Mouse (Mus musculus): ENCODE measurements at regions not wholly inside any gene's neighbourhood (a gene's known extent, or its start where the extent isn't known, plus 50 kb on each side); places are given as distances from the start of the nearest gene placed in this dataset.
A peak's percentile ranks its signal among the peaks of the same experiment; 100 is the strongest.

DNA sequence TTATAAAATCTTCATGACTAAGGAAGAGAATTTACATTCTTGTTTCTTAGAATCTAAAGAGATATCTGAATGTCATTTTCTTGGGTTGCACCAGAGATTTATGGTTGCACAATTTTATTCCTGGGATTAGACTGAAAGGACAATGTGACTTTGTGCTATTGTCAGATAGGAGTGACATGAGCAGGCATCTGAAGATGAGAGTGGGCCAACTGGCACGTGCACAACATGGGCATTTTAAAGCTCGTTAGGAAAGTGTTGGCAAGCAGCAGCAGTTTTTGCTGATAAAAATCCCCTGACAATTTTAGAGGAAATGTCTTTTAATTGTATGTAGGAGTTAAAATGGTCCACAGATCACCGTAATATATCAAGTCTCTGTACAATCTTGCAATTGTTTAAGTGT is 178.9 kb upstream of the Tecrl start:
- H3K27ac ChIP-seq: no peak overlapping the region
- H3K4me3 ChIP-seq: no peak overlapping the region
- TF ChIP-seq CTCF (conservative IDR thresholded peaks at IDR 0.05): no peak
- DNase-seq (ENCODE audit: low spot score in 2 of 2): no peak

- Histone ChIP-seq H3K4me3 (no peak overlapping the region), H3K27ac (no peak overlapping the region)
- TF ChIP-seq CTCF (conservative IDR thresholded peaks at IDR 0.05): peak; percentile 82
- no peak for DNase-seq (ENCODE audit: low spot score in 2 of 2)
Observed at GRCm38 (mm10) chr5:83518661-83519060, 163.7 kb upstream of the Tecrl start.

DNA sequence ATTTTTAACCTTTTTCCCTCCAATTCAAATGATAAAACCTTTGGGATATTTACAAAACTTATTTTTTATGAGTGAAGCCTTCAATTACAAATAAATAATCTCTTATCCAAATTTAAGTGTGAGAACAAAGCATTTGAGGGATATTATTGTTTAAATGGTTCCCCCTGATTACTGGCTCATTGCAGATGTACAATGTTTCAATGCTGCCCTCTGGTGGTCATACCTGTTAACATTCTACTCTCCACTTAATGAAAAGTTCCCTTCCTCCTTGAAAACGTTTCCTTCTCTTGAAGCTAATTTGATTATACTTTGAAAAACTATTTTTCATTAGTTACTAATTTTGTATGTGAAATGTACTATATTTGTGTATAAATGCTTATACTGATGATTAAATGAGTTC is 129.1 kb upstream of the Tecrl start:
- peak; percentile 3 to 66 for DNase-seq (ENCODE audit: low spot score in 2 of 2)
- no peak overlapping the region for H3K4me3 ChIP-seq
- TF ChIP-seq CTCF (conservative IDR thresholded peaks at IDR 0.05): peak; percentile 90
- no peak overlapping the region for H3K27ac ChIP-seq

GRCm38 (mm10) chr5:83440259-83440658 is 85.3 kb upstream of the Tecrl start:
- H3K27ac ChIP-seq: no peak overlapping the region
- no peak overlapping the region for H3K4me3 ChIP-seq
- TF ChIP-seq CTCF (conservative IDR thresholded peaks at IDR 0.05): peak; percentile 98
- DNase-seq (ENCODE audit: low spot score in 2 of 2): peak in 1 of 2 experiments; percentile 64

DNA sequence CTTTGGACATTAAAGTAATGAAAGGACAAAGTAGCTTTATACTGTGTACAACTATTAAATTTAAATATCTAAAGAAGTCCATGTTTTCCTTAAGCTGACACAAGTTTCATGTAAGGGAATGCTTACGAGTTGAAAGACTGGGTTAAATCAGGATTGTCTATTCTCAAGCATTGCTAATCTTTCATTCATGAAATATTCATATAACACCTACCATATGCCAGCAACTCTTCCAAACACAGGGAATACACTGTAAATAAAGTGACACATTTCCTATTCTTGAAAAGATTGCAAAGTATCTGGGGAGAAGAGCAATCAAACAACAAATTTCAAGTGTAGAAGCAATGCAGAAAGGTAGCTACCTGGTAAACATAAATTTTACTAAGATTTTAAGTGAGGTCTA is 81.5 kb upstream of the Tecrl start:
- no peak for DNase-seq (ENCODE audit: low spot score in 2 of 2)
- TF ChIP-seq CTCF (conservative IDR thresholded peaks at IDR 0.05): no peak
- Histone ChIP-seq H3K4me3 (no peak overlapping the region), H3K27ac (no peak overlapping the region)

DNA sequence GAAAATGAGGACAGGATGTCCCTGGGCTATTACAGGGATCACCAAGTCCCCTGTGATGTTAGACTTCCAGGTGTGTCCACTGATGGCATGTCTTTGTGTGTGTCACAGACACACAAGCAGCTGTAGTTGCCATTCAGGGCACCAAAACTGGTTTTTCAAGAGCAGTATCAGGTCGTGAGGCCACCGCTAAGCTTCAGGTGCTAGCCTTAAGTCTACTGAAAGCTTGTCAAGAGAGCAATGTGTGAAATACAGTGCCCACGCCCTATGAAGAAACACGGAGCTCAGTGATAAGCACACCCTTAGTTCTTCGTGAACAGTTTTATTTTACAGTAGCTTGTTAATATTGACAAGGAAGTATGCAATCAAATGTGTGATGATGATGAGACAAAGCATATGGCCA is 66.7 kb upstream of the Tecrl start:
- Histone ChIP-seq H3K27ac (no peak overlapping the region), H3K4me3 (no peak overlapping the region)
- no peak for DNase-seq (ENCODE audit: low spot score in 2 of 2)
- TF ChIP-seq CTCF (conservative IDR thresholded peaks at IDR 0.05): no peak

GRCm38 (mm10) chr5:83410221-83410620 is 55.2 kb upstream of the Tecrl start:
- Histone ChIP-seq H3K27ac (no peak overlapping the region), H3K4me3 (no peak overlapping the region)
- DNase-seq (ENCODE audit: low spot score in 2 of 2): no peak
- TF ChIP-seq CTCF (conservative IDR thresholded peaks at IDR 0.05): no peak

GRCm38 (mm10) chr5:83405266-83405954 is 50.4 kb upstream of the Tecrl start:
- no peak overlapping the region for H3K4me3 ChIP-seq
- TF ChIP-seq CTCF (conservative IDR thresholded peaks at IDR 0.05): no peak
- peak; percentile 19 to 23 for DNase-seq (ENCODE audit: low spot score in 2 of 2)
- H3K27ac ChIP-seq: no peak overlapping the region

Small RNAs in the stretch of these regions (microRNA-seq; reads per million reads assigned to microRNA genes)
- 0 reads per million in 2 experiments for gene Gm44303
